Mouse (Mus musculus) heart, adult 2 months (tissue): ENCODE measurements around the gene Pum2. TPM values are rescaled to one million over a fixed set of nuclear protein-coding genes. Genes with fewer than 3 reads are reported as not detected.
A peak's percentile ranks its signal among the peaks of the same experiment; 100 is the strongest.
"Not testable (repeated sequence)": the region's sequence is repeated elsewhere in the genome, so short reads cannot be mapped to it uniquely, and the experiment has no call there.

Source experiments
- DNase-seq, 2 experiments: peaks; one replicate each; pipeline ENCODE4 v3.0.0; 2021
- H3K27ac ChIP-seq: fragments of 200-600 bp; 2 replicates; pipeline ENCODE4 v1.8.1; 2022
- H3K27me3 ChIP-seq: fragments of 200-500 bp; 2 replicates; pipeline ENCODE4 v1.6.1; 2012; ENCODE audit warnings: mild to moderate bottlenecking, low read length, inconsistent platforms, mixed read lengths; ENCODE audit not compliant: control insufficient read depth, insufficient read depth
- H3K36me3 ChIP-seq: fragments of 200-500 bp; 2 replicates; pipeline ENCODE4 v1.6.1; 2012; ENCODE audit warnings: low read length, inconsistent platforms; ENCODE audit not compliant: control insufficient read depth, insufficient read depth
- H3K4me1 ChIP-seq: fragments of 200-500 bp; 2 replicates; pipeline ENCODE4 v1.6.1; 2011; ENCODE audit warnings: low read length; ENCODE audit not compliant: control insufficient read depth, insufficient read depth
- H3K4me3 ChIP-seq: fragments of 200-600 bp; 2 replicates; pipeline ENCODE4 v1.8.1; 2022
- H3K79me2 ChIP-seq: fragments of 200-500 bp; replicated peaks from 2 replicates; pipeline ENCODE4 v1.6.1; 2012; ENCODE audit warnings: mild to moderate bottlenecking, inconsistent platforms, low read length, moderate library complexity, mixed read lengths; ENCODE audit not compliant: control insufficient read depth, insufficient read depth
- H3K9ac ChIP-seq: fragments of 200-500 bp; 2 replicates; pipeline ENCODE4 v1.6.1; 2012; ENCODE audit warnings: low read depth, mild to moderate bottlenecking, control low read depth, inconsistent platforms, low read length, mixed read lengths
- CTCF ChIP-seq: fragments of 200-600 bp; IDR thresholded peaks from 2 replicates; pipeline ENCODE4 v1.8.1; 2022; ENCODE audit warnings: antibody characterized with exemption, mild to moderate bottlenecking, moderate library complexity
- EP300 ChIP-seq: fragments of 200-500 bp; IDR thresholded peaks from 2 replicates; pipeline ENCODE4 v1.6.1; 2011; ENCODE audit warnings: low read depth, low read length, control low read depth; ENCODE audit not compliant: insufficient read depth
- POLR2A ChIP-seq: fragments of 200-500 bp; IDR thresholded peaks from 2 replicates; pipeline ENCODE4 v1.6.1; 2011; ENCODE audit warnings: mild to moderate bottlenecking, low read depth, low read length, control low read depth; ENCODE audit not compliant: insufficient read depth
- WGBS: fragments of 180-500 bp; shearing (Covaris S2); methylation state at CpG from one replicate; pipeline ENCODE4 v1.1.7; 2018; 5-methylcytosine and 5-hydroxymethylcytosine counted together
- intact Hi-C: fragments of 180-260 bp; cut with DNase I; formaldehyde crosslinking; loops from one replicate; pipeline ENCODE4 v1.15.1; 2025
- polyA plus RNA-seq: library from polyadenylated mRNA; depleted of rRNA; stranded (reverse); fragments of >200 nt; gene quantifications from 2 replicates; pipeline ENCODE4 v1.2.3, GENCODE M21; 2012
- total RNA-seq, 2 experiments: library from RNA; stranded (reverse); gene quantifications; 2 replicates each; pipeline ENCODE4 v1.2.3; 2021

Pum2 gene
- total and polyA plus RNA-seq, 3 experiments = 38.6 to 130 (median 130) TPM

- DNase-seq = peak in 1 of 2 experiments; percentile 34
Measured at GRCm38 (mm10) chr12:8636945-8637344, 37.0 kb upstream of the Pum2 start.

GRCm38 (mm10) chr12:8638411-8639087 is 35.4 kb upstream of the Pum2 start:
- TF ChIP-seq CTCF (peak; percentile 85), EP300 (0 out of 2 replicates have a peak, but pooled peaks have one; percentile 37)
- not testable (repeated sequence) for H3K27me3 ChIP-seq, H3K36me3 ChIP-seq, H3K4me1 ChIP-seq, H3K9ac ChIP-seq, H3K4me3 ChIP-seq, H3K79me2 ChIP-seq, H3K27ac ChIP-seq
- intact Hi-C loops = loop anchor here (10.0 kb wide), 3 partner anchors 246 to 366 kb away; partner anchors contain the start of gene Hs1bp3
- 73% methylated on average over 10 of the region's 10 CpGs for WGBS
- DNase-seq = peak; percentile 76 to 86

More at GRCm38 (mm10) chr12:8636945-8637344, 37.0 kb upstream of the Pum2 start:
- no peak overlapping the region for H3K4me3 ChIP-seq
- no peak overlapping the region for H3K27ac ChIP-seq
- intact Hi-C loops = loop anchor here (10.0 kb wide), 3 partner anchors 248 to 368 kb away; partner anchors contain the start of gene Hs1bp3
- TF ChIP-seq EP300 = 0 out of 2 replicates have a peak, but pooled peaks have one; percentile 57
- no peak for TF ChIP-seq CTCF
- no peak overlapping the region for H3K9ac ChIP-seq
- 0 out of 2 replicates have a peak, but pooled peaks cover 1% of the 10 kb centered on the region for H3K79me2 ChIP-seq
- no peaks in the 10 kb centered on the region for H3K27me3 ChIP-seq
- peaks cover 2% of the 10 kb centered on the region; the same call in 1 of the 2 replicates for H3K36me3 ChIP-seq
- 65% methylated on average over 14 of the region's 14 CpGs for WGBS
- H3K4me1 ChIP-seq = peaks cover 4% of the 10 kb centered on the region

GRCm38 (mm10) chr12:8640186-8640585 is 33.7 kb upstream of the Pum2 start:
- H3K79me2 ChIP-seq, H3K27me3 ChIP-seq, H3K36me3 ChIP-seq, H3K9ac ChIP-seq, H3K4me1 ChIP-seq: not testable (repeated sequence)
- intact Hi-C loops = loop anchor here (2.0 kb wide), 1 partner anchor 35 kb away; the partner anchor contains the start of gene Pum2
- WGBS = 2% methylated on average over 2 of the region's 2 CpGs
- H3K4me3 ChIP-seq = peak overlapping the region; percentile 98
- DNase-seq = peak in 1 of 2 experiments; percentile 30
- peak overlapping the region; percentile 98; the same call in 1 of the 2 replicates for H3K27ac ChIP-seq

- H3K27ac ChIP-seq = peak overlapping the region; percentile 98
- under 1% methylated on average over 46 of the region's 47 CpGs for WGBS
- peaks cover 2% of the 10 kb centered on the region; the same call in 1 of the 2 replicates for H3K36me3 ChIP-seq
- peaks cover 4% of the 10 kb centered on the region for H3K4me1 ChIP-seq
- intact Hi-C loops = loop anchor here (2.0 kb wide), 1 partner anchor 34 kb away; the partner anchor contains the start of gene Pum2
- H3K27me3 ChIP-seq = no peaks in the 10 kb centered on the region
- peak; percentile 98 to 100 for DNase-seq
- TF ChIP-seq EP300 (0 out of 2 replicates have a peak, but pooled peaks have one; percentile 22), CTCF (0 out of 2 replicates have a peak, but pooled peaks have one; percentile 23), POLR2A (0 out of 2 replicates have a peak, but pooled peaks have one; percentile 37)
- 0 out of 2 replicates have a peak, but pooled peaks cover 1% of the 10 kb centered on the region for H3K79me2 ChIP-seq
- H3K4me3 ChIP-seq = peak overlapping the region; percentile 98
- peak overlapping the region; percentile 95 for H3K9ac ChIP-seq
Measured at GRCm38 (mm10) chr12:8640711-8641424, 33.1 kb upstream of the Pum2 start.

GRCm38 (mm10) chr12:8641425-8641735 is 32.6 kb upstream of the Pum2 start:
- no peak for TF ChIP-seq EP300
- TF ChIP-seq CTCF = no peak
- TF ChIP-seq POLR2A = no peak
- H3K79me2 ChIP-seq = 0 out of 2 replicates have a peak, but pooled peaks cover 1% of the 10 kb centered on the region
- H3K4me3 ChIP-seq = peak overlapping the region; percentile 98
- peaks cover 4% of the 10 kb centered on the region for H3K4me1 ChIP-seq
- no peak for DNase-seq
- peaks cover 2% of the 10 kb centered on the region; the same call in 1 of the 2 replicates for H3K36me3 ChIP-seq
- no peaks in the 10 kb centered on the region for H3K27me3 ChIP-seq
- 15% methylated on average over 10 of the region's 10 CpGs for WGBS
- H3K27ac ChIP-seq = peak overlapping the region; percentile 98
- intact Hi-C loops = loop anchor here (2.0 kb wide), 1 partner anchor 33 kb away; the partner anchor contains the start of gene Pum2
- peak overlapping the region; percentile 65 for H3K9ac ChIP-seq

- H3K79me2 ChIP-seq, H3K4me3 ChIP-seq, H3K36me3 ChIP-seq, H3K4me1 ChIP-seq, H3K27me3 ChIP-seq, intact Hi-C loops, H3K27ac ChIP-seq, DNase-seq, H3K9ac ChIP-seq: not testable (repeated sequence)
- WGBS = 53% methylated on average over 8 of the region's 8 CpGs
Measured at GRCm38 (mm10) chr12:8648211-8648610, 25.7 kb upstream of the Pum2 start.

GRCm38 (mm10) chr12:8650027-8650426 is 23.9 kb upstream of the Pum2 start:
- 59% methylated on average over 3 of the region's 3 CpGs for WGBS
- DNase-seq, H3K36me3 ChIP-seq, H3K9ac ChIP-seq, H3K79me2 ChIP-seq, intact Hi-C loops, H3K4me3 ChIP-seq, H3K27ac ChIP-seq, H3K27me3 ChIP-seq, H3K4me1 ChIP-seq: not testable (repeated sequence)
